Mouse (Mus musculus) thymus, adult 2 months (tissue): Measurements from ENCODE around the gene Tle4.

Experiments used
- CTCF ChIP-seq: fragments of 200-500 bp; IDR thresholded peaks from 2 replicates; pipeline ENCODE4 v1.5.1; 2012; ENCODE audit warnings: mild to moderate bottlenecking, control low read depth, low read length, moderate library complexity, borderline replicate concordance; ENCODE audit not compliant: control insufficient read depth, poor library complexity, insufficient read depth; ENCODE audit errors: extremely low read depth
- POLR2A ChIP-seq: fragments of 200-500 bp; IDR thresholded peaks from 2 replicates; pipeline ENCODE4 v1.6.1; 2012; ENCODE audit warnings: mild to moderate bottlenecking, low read length, control low read depth, moderate library complexity; ENCODE audit not compliant: control insufficient read depth, poor library complexity, insufficient read depth; ENCODE audit errors: extremely low read depth

DNA sequence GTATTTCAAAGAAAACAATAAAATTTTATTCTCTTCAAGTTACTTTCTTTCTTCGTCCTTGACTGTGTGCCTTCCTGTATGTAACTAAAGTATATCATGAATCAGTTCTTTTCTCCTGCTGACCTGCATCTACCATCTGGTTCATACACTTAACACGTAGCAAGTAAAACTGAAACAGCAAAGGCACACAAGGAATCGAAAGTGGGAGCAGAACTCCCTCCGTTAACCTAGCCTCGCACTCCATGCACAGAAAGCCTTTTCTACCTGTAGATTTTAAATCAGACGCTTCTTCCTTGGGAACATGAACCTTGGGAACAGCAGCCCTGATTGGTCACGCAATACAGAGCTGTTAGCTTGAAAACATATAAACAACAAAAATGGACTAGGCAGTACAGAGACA, 78.7 kb downstream of the Tle4 start:
- TF ChIP-seq CTCF: no peak
- no peak for TF ChIP-seq POLR2A
